Mouse (Mus musculus) forebrain, postnatal 0 days (tissue): ENCODE data around the gene Aebp2. TPM values are rescaled to one million over a fixed set of nuclear protein-coding genes. Genes with fewer than 3 reads are reported as not detected.
A peak's percentile ranks its signal among the peaks of the same experiment; 100 is the strongest.
"Not testable (repeated sequence)": the region's sequence is repeated elsewhere in the genome, so short reads cannot be mapped to it uniquely, and the experiment has no call there.

Experiments
- ATAC-seq: fragments of 200-750 bp; cut with Nextera tagmentation; 2 replicates; pipeline ENCODE4 v1.8.0; 2017; ENCODE audit warnings: mild to moderate bottlenecking, moderate library complexity
- DNase-seq: peaks from one replicate; pipeline ENCODE4 v3.0.0-alpha.2; 2015
- H3K27ac ChIP-seq: fragments of 300-500 bp; sonication (generic); 2 replicates; pipeline ENCODE4 v1.5.1; 2014; ENCODE audit warnings: low read depth, mild to moderate bottlenecking, antibody characterized with exemption, low read length, moderate library complexity, mixed read lengths
- H3K27me3 ChIP-seq: fragments of 300-500 bp; sonication (generic); 2 replicates; pipeline ENCODE4 v1.6.1; 2014; ENCODE audit warnings: mild to moderate bottlenecking, low read length, mixed read lengths; ENCODE audit not compliant: insufficient read depth
- H3K36me3 ChIP-seq: fragments of 300-500 bp; sonication (generic); 2 replicates; pipeline ENCODE4 v1.6.1; 2014; ENCODE audit warnings: mild to moderate bottlenecking, moderate library complexity; ENCODE audit not compliant: insufficient read depth
- H3K4me1 ChIP-seq: fragments of 300-500 bp; sonication (generic); 2 replicates; pipeline ENCODE4 v1.6.1; 2014; ENCODE audit warnings: antibody characterized with exemption; ENCODE audit not compliant: insufficient read depth
- H3K4me2 ChIP-seq: fragments of 300-500 bp; sonication (generic); 2 replicates; pipeline ENCODE4 v1.6.1; 2014; ENCODE audit warnings: low read depth, mild to moderate bottlenecking, moderate library complexity
- H3K4me3 ChIP-seq: fragments of 300-500 bp; sonication (generic); 2 replicates; pipeline ENCODE4 v1.5.1; 2014; ENCODE audit warnings: low read depth, low read length, mixed read lengths
- H3K9ac ChIP-seq: fragments of 300-500 bp; sonication (generic); 2 replicates; pipeline ENCODE4 v1.6.1; 2014; ENCODE audit warnings: mild to moderate bottlenecking
- H3K9me3 ChIP-seq: fragments of 300-500 bp; sonication (generic); 2 replicates; pipeline ENCODE4 v1.6.1; 2016; ENCODE audit warnings: low read length
- CTCF ChIP-seq: sonication (generic); IDR thresholded peaks from 2 replicates; pipeline ENCODE4 v1.5.1; 2016; ENCODE audit warnings: antibody characterized with exemption, control low read depth, low read depth
- WGBS: fragments of 180-500 bp; shearing (Covaris S2); extraction: QIAGEN DNeasy Blood & Tissue Kit; methylation state at CpG from one replicate; pipeline ENCODE4 v1.1.7; 2014; 5-methylcytosine and 5-hydroxymethylcytosine counted together
- polyA plus RNA-seq: library from polyadenylated mRNA; unstranded; fragments of >200 nt; fragmentation: Nextera tagmentation; extraction: Ambion mirVana; gene quantifications from 2 replicates; pipeline ENCODE4 v1.2.1, GENCODE M21; 2015
- total RNA-seq: library from RNA; depleted of rRNA; stranded (reverse); fragments of >200 nt; gene quantifications from 2 replicates; pipeline ENCODE4 v1.2.3, GENCODE M21; 2014

Gene Aebp2
- total and polyA plus RNA-seq, 2 experiments from 2014 or later = 4.0 to 34.6 TPM

DNA sequence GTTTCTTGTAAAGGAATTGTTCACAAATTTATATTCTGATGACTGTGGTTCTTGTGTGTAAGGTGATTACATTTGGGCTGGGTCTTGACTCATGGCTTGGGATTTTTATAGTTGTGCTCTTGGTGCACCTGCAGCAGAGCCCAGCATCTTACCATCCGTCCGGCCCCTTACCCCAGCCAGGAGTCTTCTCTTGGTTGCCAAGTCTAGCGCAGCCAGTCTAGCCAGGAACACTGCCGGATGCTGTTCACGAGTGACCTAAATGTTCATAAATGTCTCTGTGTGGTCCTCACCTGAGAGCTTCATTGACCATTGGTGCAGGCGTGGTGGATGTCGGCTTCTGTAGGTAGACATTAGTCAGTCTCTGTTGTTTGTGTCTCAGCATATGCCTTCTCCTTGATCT, 33.0 kb downstream of the Aebp2 start:
- 94% methylated on average over 7 of the region's 7 CpGs for WGBS
- Histone ChIP-seq H3K9ac (no peak overlapping the region), H3K36me3 (peaks cover 9% of the 10 kb centered on the region; the same call in 1 of the 2 replicates), H3K27me3 (no peaks in the 10 kb centered on the region), H3K4me3 (no peak overlapping the region), H3K9me3 (no peaks in the 10 kb centered on the region), H3K27ac (no peak overlapping the region), H3K4me1 (no peaks in the 10 kb centered on the region), H3K4me2 (no peak overlapping the region)
- ATAC-seq (no peak), DNase-seq (no peak)
- no peak for TF ChIP-seq CTCF

- no peak for TF ChIP-seq CTCF
- WGBS = 91% methylated on average over 3 of the region's 3 CpGs
Observed at GRCm38 (mm10) chr6:140656991-140657390, 34.5 kb downstream of the Aebp2 start.

GRCm38 (mm10) chr6:140657920-140658522, 35.6 kb downstream of the Aebp2 start:
- ATAC-seq = no peak
- H3K27me3 ChIP-seq = no peaks in the 10 kb centered on the region
- no peaks in the 10 kb centered on the region for H3K9me3 ChIP-seq
- no peak overlapping the region for H3K4me3 ChIP-seq
- no peaks in the 10 kb centered on the region; the same call in 1 of the 2 replicates for H3K4me1 ChIP-seq
- peaks cover 3% of the 10 kb centered on the region; the same call in 1 of the 2 replicates for H3K36me3 ChIP-seq
- TF ChIP-seq CTCF = no peak
- no peak overlapping the region for H3K4me2 ChIP-seq
- DNase-seq = no peak
- no peak overlapping the region for H3K27ac ChIP-seq
- H3K9ac ChIP-seq = no peak overlapping the region
- 88% methylated on average over 3 of the region's 3 CpGs for WGBS

More at GRCm38 (mm10) chr6:140656991-140657390, 34.5 kb downstream of the Aebp2 start:
- H3K4me1 ChIP-seq = no peaks in the 10 kb centered on the region; the same call in 1 of the 2 replicates
- H3K27ac ChIP-seq = no peak overlapping the region
- H3K4me2 ChIP-seq = no peak overlapping the region
- H3K9me3 ChIP-seq = no peaks in the 10 kb centered on the region
- H3K4me3 ChIP-seq = no peak overlapping the region
- ATAC-seq = no peak
- no peak for DNase-seq
- peaks cover 6% of the 10 kb centered on the region; the same call in 1 of the 2 replicates for H3K36me3 ChIP-seq
- no peaks in the 10 kb centered on the region for H3K27me3 ChIP-seq
- no peak overlapping the region for H3K9ac ChIP-seq

DNA sequence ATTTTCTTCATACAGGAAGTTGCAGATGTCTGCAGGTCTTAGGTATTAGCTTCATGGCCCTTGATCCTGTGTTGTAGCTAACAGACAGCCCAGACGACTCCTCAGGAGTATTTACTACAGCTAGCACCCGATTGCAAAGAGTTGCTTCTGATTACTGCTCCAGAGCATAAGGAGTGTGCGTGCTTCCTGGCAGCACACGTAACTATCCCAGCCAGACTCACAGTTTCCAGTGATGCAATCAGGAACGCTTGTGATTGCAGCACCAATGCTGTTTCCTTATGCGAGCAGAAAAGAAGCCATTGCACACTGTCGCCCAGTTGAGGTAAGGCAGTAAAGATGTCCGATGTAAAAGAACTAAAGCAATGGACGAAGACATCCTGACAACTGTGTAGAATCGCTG, 38.6 kb downstream of the Aebp2 start:
- H3K27me3 ChIP-seq = no peaks in the 10 kb centered on the region
- no peak overlapping the region for H3K27ac ChIP-seq
- no peak overlapping the region for H3K9ac ChIP-seq
- H3K4me3 ChIP-seq = no peak overlapping the region
- no peak for TF ChIP-seq CTCF
- 72% methylated on average over 10 of the region's 10 CpGs for WGBS
- no peak overlapping the region for H3K4me2 ChIP-seq
- DNase-seq (peak; percentile 65), ATAC-seq (peak; percentile 78)
- no peaks in the 10 kb centered on the region for H3K9me3 ChIP-seq
- H3K36me3 ChIP-seq = no peaks in the 10 kb centered on the region
- no peaks in the 10 kb centered on the region; the same call in 1 of the 2 replicates for H3K4me1 ChIP-seq

DNA sequence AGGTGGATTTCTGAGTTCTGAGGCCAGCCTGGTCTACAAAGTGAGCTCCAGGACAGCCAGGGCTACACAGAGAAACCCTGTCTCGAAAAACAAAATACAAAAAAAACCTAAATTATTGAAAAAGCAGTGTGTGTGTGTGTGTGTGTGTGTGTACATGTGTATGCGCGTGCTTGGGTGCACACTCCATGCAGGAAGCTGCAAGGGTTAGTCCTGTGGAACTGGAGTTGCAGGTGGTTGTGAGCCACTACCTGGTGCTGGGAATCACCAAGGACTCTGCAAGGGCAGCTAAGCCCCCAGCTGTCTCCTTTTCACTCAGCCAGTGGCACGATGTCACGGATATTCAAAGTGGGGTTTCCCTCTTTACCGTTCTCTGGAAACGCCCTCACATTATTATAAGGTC, 39.3 kb downstream of the Aebp2 start:
- no peak for TF ChIP-seq CTCF
- Histone ChIP-seq H3K4me1 (no peaks in the 10 kb centered on the region; the same call in 1 of the 2 replicates), H3K9ac (no peak overlapping the region), H3K4me2 (no peak overlapping the region), H3K9me3 (no peaks in the 10 kb centered on the region), H3K27ac (no peak overlapping the region), H3K27me3 (no peaks in the 10 kb centered on the region), H3K36me3 (no peaks in the 10 kb centered on the region), H3K4me3 (no peak overlapping the region)
- 83% methylated on average over 7 of the region's 7 CpGs for WGBS
- DNase-seq (no peak), ATAC-seq (no peak)

DNA sequence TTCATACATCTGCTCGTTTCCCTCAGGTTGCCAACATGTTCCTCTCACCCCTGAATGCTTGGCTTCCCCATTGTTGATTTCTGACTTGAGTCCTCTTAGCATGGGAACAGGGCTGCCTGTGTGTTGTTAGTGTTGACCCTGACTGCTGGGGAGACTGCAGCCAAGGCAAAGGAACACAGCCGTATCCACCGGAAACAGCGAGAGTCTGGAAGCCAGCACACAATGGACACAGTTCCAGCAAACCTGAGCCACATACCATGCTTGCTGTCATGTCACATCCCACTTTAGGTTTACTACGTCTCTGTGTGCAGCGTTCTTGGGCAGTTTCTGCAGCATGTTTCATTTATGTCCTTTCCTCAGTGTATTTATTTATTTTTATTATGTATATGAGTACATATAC, 39.8 kb downstream of the Aebp2 start:
- no peak overlapping the region for H3K9ac ChIP-seq
- WGBS = 74% methylated on average over 6 of the region's 6 CpGs
- no peak overlapping the region for H3K4me2 ChIP-seq
- no peaks in the 10 kb centered on the region for H3K9me3 ChIP-seq
- no peak for ATAC-seq
- no peak overlapping the region for H3K27ac ChIP-seq
- no peak for TF ChIP-seq CTCF
- H3K27me3 ChIP-seq = no peaks in the 10 kb centered on the region
- no peak for DNase-seq
- H3K4me3 ChIP-seq = no peak overlapping the region
- H3K36me3 ChIP-seq = no peaks in the 10 kb centered on the region
- H3K4me1 ChIP-seq = peaks cover under 1% of the 10 kb centered on the region; the same call in 1 of the 2 replicates

DNA sequence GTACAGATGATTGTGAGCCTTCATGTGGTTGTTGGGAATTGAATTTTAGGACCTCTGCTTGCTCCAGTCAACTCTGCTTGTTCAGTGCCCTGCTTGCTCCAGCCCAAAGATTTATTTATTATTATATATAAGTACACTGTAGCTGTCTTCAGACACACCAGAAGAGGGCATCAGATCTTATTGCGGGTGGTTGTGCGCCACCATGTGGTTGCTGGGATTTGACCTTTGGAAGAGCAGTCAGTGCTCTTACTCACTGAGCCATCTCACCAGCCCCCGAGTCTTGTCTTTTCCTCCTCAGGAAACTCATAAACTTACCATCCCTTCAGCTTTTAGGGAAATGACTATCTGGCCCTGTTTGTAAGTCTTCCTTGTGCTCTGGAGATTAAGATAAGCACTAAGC, 40.2 kb downstream of the Aebp2 start:
- not testable (repeated sequence) for H3K4me2 ChIP-seq, H3K27me3 ChIP-seq, H3K9me3 ChIP-seq, H3K4me1 ChIP-seq, H3K9ac ChIP-seq, H3K36me3 ChIP-seq, H3K4me3 ChIP-seq, H3K27ac ChIP-seq, DNase-seq, ATAC-seq
- peak; percentile 50; the same call in 1 of the 2 replicates for TF ChIP-seq CTCF
- 54% methylated on average over 3 of the region's 3 CpGs for WGBS
